Mouse (Mus musculus): ENCODE results near the gene Oosp3. TPM values are rescaled to one million over a fixed set of nuclear protein-coding genes. Genes with fewer than 3 reads are reported as not detected.

Gene Oosp3
- polyA plus RNA-seq, 1 experiment = not detected

GRCm38 (mm10) chr19:11745680-11746079 lies 48.8 kb downstream of the Oosp3 start:
- Histone ChIP-seq H3K27me3 (ENCODE audit: control insufficient read depth, insufficient read depth, low read length) (no peaks in the 10 kb centered on the region), H3K4me1 (ENCODE audit: control insufficient read depth, insufficient read depth, low read length) (no peaks in the 10 kb centered on the region), H3K4me3 (replicated peaks; ENCODE audit: insufficient read depth, low read depth, low read length) (no peak overlapping the region), H3K27ac (ENCODE audit: insufficient read depth, low read length) (no peak overlapping the region)
- DNase-seq = no peak
- TF ChIP-seq POLR2A (IDR thresholded peaks at IDR 0.05; ENCODE audit: borderline replicate concordance, insufficient read depth, low read length) (no peak), CTCF (IDR thresholded peaks at IDR 0.05; ENCODE audit: borderline replicate concordance, insufficient read depth, low read depth, low read length) (no peak)

DNA sequence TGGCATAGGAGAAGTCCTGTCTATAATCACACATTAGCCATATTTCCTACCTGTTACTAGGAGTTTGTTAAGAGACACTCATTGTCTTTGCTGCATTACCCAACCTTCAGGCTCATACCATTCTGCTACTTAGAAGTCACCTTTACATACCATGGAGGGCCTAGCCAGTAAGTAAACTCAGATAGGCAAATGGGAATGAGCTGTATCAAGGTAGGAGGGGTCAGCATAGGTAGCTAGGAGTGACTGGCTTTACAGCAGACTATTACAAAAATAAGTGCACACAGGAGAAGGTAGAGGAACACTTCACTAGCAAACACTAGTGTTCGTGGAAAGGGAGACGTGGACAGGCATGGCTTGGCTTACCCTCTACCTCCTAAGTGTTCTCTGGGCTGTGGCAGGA lies 50.4 kb downstream of the Oosp3 start, which contains the start of gene Gif:
TSS of gene Gif (plus strand) at position 257 of the 400 bp plus-strand sequence.
- H3K4me1 ChIP-seq (ENCODE audit: control insufficient read depth, insufficient read depth, low read length) = no peaks in the 10 kb centered on the region
- no peak within 1 kb of the TSS for H3K4me3 ChIP-seq (replicated peaks; ENCODE audit: insufficient read depth, low read depth, low read length)
- H3K27ac ChIP-seq (ENCODE audit: insufficient read depth, low read length) = no peak within 1 kb of the TSS
- 64% methylated on average over 2 of the region's 2 CpGs for WGBS
- H3K27me3 ChIP-seq (ENCODE audit: control insufficient read depth, insufficient read depth, low read length) = no peaks in the 10 kb centered on the region
- DNase-seq = no peak
- TF ChIP-seq CTCF (IDR thresholded peaks at IDR 0.05; ENCODE audit: borderline replicate concordance, insufficient read depth, low read depth, low read length) = no peak
- TF ChIP-seq POLR2A (IDR thresholded peaks at IDR 0.05; ENCODE audit: borderline replicate concordance, insufficient read depth, low read length) = no peak

Other genes with a start within 250 kb of the Oosp3 start
- 0.25 and 0.32 TPM in 2 replicates for gene Ms4a6c, start 227.7 kb upstream of the Oosp3 start, polyA plus RNA-seq (2012; rRNA removed)
- not detected in 2 replicates for gene Gm8369, start 211.1 kb upstream of the Oosp3 start, polyA plus RNA-seq (2012; rRNA removed)
- gene Ms4a6b, start 180.5 kb upstream of the Oosp3 start, polyA plus RNA-seq (2012; rRNA removed) = 0.43 and 0.57 TPM in 2 replicates
- 0.10 and 0.28 TPM in 2 replicates for gene Ms4a4d, start 160.3 kb upstream of the Oosp3 start, polyA plus RNA-seq (2012; rRNA removed)
- 0.48 and 0.54 TPM in 2 replicates for gene Ms4a6d, start 92.2 kb upstream of the Oosp3 start, polyA plus RNA-seq (2012; rRNA removed)
- gene Ms4a2, start 73.3 kb upstream of the Oosp3 start, polyA plus RNA-seq (2012; rRNA removed) = not detected in 2 replicates
- gene Ms4a3, start 56.2 kb upstream of the Oosp3 start, polyA plus RNA-seq (2012; rRNA removed) = not detected in 2 replicates
- not detected in 2 replicates for gene Oosp2, start 36.5 kb upstream of the Oosp3 start, polyA plus RNA-seq (2012; rRNA removed)
- gene Oosp1, start 5.9 kb upstream of the Oosp3 start, polyA plus RNA-seq (2012; rRNA removed) = not detected in 2 replicates
- not detected in 2 replicates for gene Gif, start 50.5 kb downstream of the Oosp3 start, polyA plus RNA-seq (2012; rRNA removed)
- 41.0 and 41.6 TPM in 2 replicates for gene Mrpl16, start 73.3 kb downstream of the Oosp3 start, polyA plus RNA-seq (2012; rRNA removed)
- gene Stx3, start 122.3 kb downstream of the Oosp3 start, polyA plus RNA-seq (2012; rRNA removed) = 58.1 and 63.1 TPM in 2 replicates
- 0.11 TPM in 1 of 2 replicates, not detected in the other for gene Olfr1417, start 142.2 kb downstream of the Oosp3 start, polyA plus RNA-seq (2012; rRNA removed)
- not detected in 2 replicates for gene Olfr1418, start 164.0 kb downstream of the Oosp3 start, polyA plus RNA-seq (2012; rRNA removed)
- 0.11 TPM in 1 of 2 replicates, not detected in the other for gene Olfr1419, start 178.1 kb downstream of the Oosp3 start, polyA plus RNA-seq (2012; rRNA removed)
- 0.05 TPM in 1 of 2 replicates, not detected in the other for gene Olfr1420, start 189.5 kb downstream of the Oosp3 start, polyA plus RNA-seq (2012; rRNA removed)
- gene Patl1, start 215.3 kb downstream of the Oosp3 start, polyA plus RNA-seq (2012; rRNA removed) = 21.7 and 22.3 TPM in 2 replicates

Data from cerebellum, adult 2 months (tissue).